Comparison of ENCODE assay signal across 8 mouse cellular contexts in the genomic region with DNA sequence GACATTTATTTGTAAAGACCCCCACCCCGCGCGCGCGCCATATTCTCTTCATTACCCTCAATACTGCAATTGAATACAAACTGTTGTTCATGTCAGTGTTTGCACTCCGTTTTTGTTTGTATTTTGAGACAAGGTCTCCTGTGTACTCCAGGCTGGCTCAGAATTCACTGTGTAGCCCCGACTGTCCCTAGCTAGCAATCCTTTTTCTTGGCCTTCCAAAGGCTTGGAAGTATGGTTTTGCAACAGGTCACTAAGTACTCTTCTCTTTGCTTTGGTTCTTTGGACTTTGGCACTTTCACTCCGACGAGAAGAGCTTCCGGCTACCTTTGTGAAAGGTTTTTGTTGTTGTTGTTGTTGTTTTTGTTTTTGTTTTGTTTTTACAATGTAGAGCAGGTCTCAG. TPM values are rescaled to one million over a fixed set of nuclear protein-coding genes. Genes with fewer than 3 reads are reported as not detected.
A peak's percentile ranks its signal among the peaks of the same experiment; 100 is the strongest.
DNase-seq lines count a peak whose midpoint lies in the region; ATAC-seq and TF ChIP-seq lines count a peak whose summit lies in the region.

No protein-coding gene starts in this region.

- ATAC-seq in limb, embryonic 15.5 days (ENCODE audit: insufficient number of reproducible peaks, low FRiP score, low TSS enrichment, low read depth): no peak

- no peaks in the 10 kb centered on the region for H3K27me3 ChIP-seq in hindbrain, embryonic 10.5 days (ENCODE audit: insufficient read depth, poor library complexity, severe bottlenecking)
- H3K27me3 ChIP-seq in limb, embryonic 15.5 days: no peaks in the 10 kb centered on the region

- H3K36me3 ChIP-seq in hindbrain, embryonic 10.5 days: no peaks in the 10 kb centered on the region
- no peaks in the 10 kb centered on the region for H3K36me3 ChIP-seq in limb, embryonic 15.5 days

- TF ChIP-seq POLR2A in bone marrow, adult 2 months (IDR thresholded peaks at IDR 0.05; ENCODE audit: borderline replicate concordance, control insufficient read depth, low read depth, low read length): no peak

- peak overlapping the region; percentile 74 for H3K4me3 ChIP-seq in left cerebral cortex, adult 2 months
- H3K4me3 ChIP-seq in bone marrow, adult 2 months (replicated peaks; ENCODE audit: control insufficient read depth, low read depth, low read length): peak overlapping the region; percentile 56
- H3K4me3 ChIP-seq in hindbrain, embryonic 10.5 days: peak overlapping the region; percentile 87
- peak overlapping the region; percentile 74 for H3K4me3 ChIP-seq in limb, embryonic 15.5 days

- intact Hi-C loops in left cerebral cortex, adult 2 months (cut with DNase I): no loop called here
- intact Hi-C loops in left cerebral cortex, postnatal 25 days (cut with DNase I): no loop called here

- no peak for TF ChIP-seq CTCF in left cerebral cortex, adult 2 months (IDR thresholded peaks at IDR 0.05)
- no peak for TF ChIP-seq CTCF in bone marrow, adult 2 months (IDR thresholded peaks at IDR 0.05; ENCODE audit: control insufficient read depth, insufficient read depth, low read length)

- DNase-seq in left cerebral cortex, adult 2 months (ENCODE audit: extremely low spot score in 1 of 2, low spot score in 2 of 2): no peak
- DNase-seq in left cerebral cortex, adult 18-20 months (ENCODE audit: low spot score in 2 of 2): no peak
- DNase-seq in hindbrain, embryonic 10.5 days (ENCODE audit: low spot score): no peak
- peak; percentile 36 for DNase-seq in thymus, postnatal 4 days
- DNase-seq in urinary bladder, postnatal 4 days (ENCODE audit: low spot score in 2 of 2): no peak
- DNase-seq in left cerebral cortex, postnatal 25 days (ENCODE audit: low spot score in 2 of 2): no peak

- no peaks in the 10 kb centered on the region for H3K9me3 ChIP-seq in hindbrain, embryonic 10.5 days
- H3K9me3 ChIP-seq in limb, embryonic 15.5 days: no peaks in the 10 kb centered on the region

- WGBS in bone marrow, adult 2 months: 23% methylated on average over 10 of the region's 10 CpGs
- 28% methylated on average over 10 of the region's 10 CpGs for WGBS in hindbrain, embryonic 10.5 days
- WGBS in limb, embryonic 15.5 days: 29% methylated on average over 10 of the region's 10 CpGs

- H3K4me2 ChIP-seq in limb, embryonic 15.5 days: peak overlapping the region; percentile 53

- H3K9ac ChIP-seq in limb, embryonic 15.5 days: 0 out of 2 replicates have a peak overlapping the region, but pooled peaks have one; percentile 52

- H3K4me1 ChIP-seq in bone marrow, adult 2 months (ENCODE audit: control insufficient read depth, insufficient read depth, low read length): peaks cover 1% of the 10 kb centered on the region; the same call in 1 of the 2 replicates
- H3K4me1 ChIP-seq in hindbrain, embryonic 10.5 days (replicated peaks): peaks cover 16% of the 10 kb centered on the region
- H3K4me1 ChIP-seq in limb, embryonic 15.5 days: peaks cover 11% of the 10 kb centered on the region

- peak overlapping the region; percentile 94 for H3K27ac ChIP-seq in left cerebral cortex, adult 2 months
- no peak overlapping the region for H3K27ac ChIP-seq in bone marrow, adult 2 months (ENCODE audit: control insufficient read depth, insufficient read depth, low read depth, low read length, poor library complexity)
- H3K27ac ChIP-seq in hindbrain, embryonic 10.5 days: no peak overlapping the region
- H3K27ac ChIP-seq in limb, embryonic 15.5 days: no peak overlapping the region

RNA-seq across cellular contexts. Expression of a gene that starts 1.2 kb away (rescaled TPM):
- total RNA-seq in left cerebral cortex, adult 2 months (2021): 10 to 100 TPM; 34.0 to 38.5 TPM
- 10 to 100 TPM; 27.6 to 29.4 TPM for total RNA-seq in left cerebral cortex, adult 18-20 months (2021)
- polyA plus RNA-seq in bone marrow, adult 2 months (2011; ENCODE audit: insufficient read depth, insufficient read length, low replicate concordance, missing spikeins): 11.2 and 15.8 TPM in 2 replicates
- polyA plus RNA-seq in hindbrain, embryonic 10.5 days (2016; fragmentation: Nextera tagmentation; extraction: Ambion mirVana): 29.7 and 30.9 TPM in 2 replicates
- 42.7 and 43.9 TPM in 2 replicates for polyA plus RNA-seq in limb, embryonic 15.5 days (2015; fragmentation: Nextera tagmentation; extraction: Ambion mirVana)
- 10 to 100 TPM; 37.4 to 41.9 TPM for total RNA-seq in left cerebral cortex, postnatal 25 days (2021)

RNA-seq across cellular contexts. Expression of a gene that starts 1.2 kb away (rescaled TPM):
- total RNA-seq in left cerebral cortex, adult 2 months (2021): 10 to 100 TPM; 20.4 to 24.0 TPM
- total RNA-seq in left cerebral cortex, adult 18-20 months (2021): 10 to 100 TPM; 20.1 to 20.8 TPM
- 17.4 and 23.3 TPM in 2 replicates for polyA plus RNA-seq in bone marrow, adult 2 months (2011; ENCODE audit: insufficient read depth, insufficient read length, low replicate concordance, missing spikeins)
- polyA plus RNA-seq in hindbrain, embryonic 10.5 days (2016; fragmentation: Nextera tagmentation; extraction: Ambion mirVana): 33.9 and 35.0 TPM in 2 replicates
- polyA plus RNA-seq in limb, embryonic 15.5 days (2015; fragmentation: Nextera tagmentation; extraction: Ambion mirVana): 28.7 and 31.7 TPM in 2 replicates
- 10 to 100 TPM; 20.6 to 24.3 TPM for total RNA-seq in left cerebral cortex, postnatal 25 days (2021)
